ENCODE assay signal across 16 mouse cellular contexts in genomic region chr1:138010910-138011477, GRCm38 (mm10).
DNase-seq lines count a peak whose midpoint lies in the region; ATAC-seq and TF ChIP-seq lines count a peak whose summit lies in the region.
"Had no signal": no experiment of that assay in that cellular context is flagged by ENCODE, and none has a peak within 500 bp of the region (broad histone marks: within the 10 kb centered on the region; RNA-seq: fewer than 3 reads in every experiment).

No protein-coding gene starts in this region.

- 20% methylated on average over 7 of the region's 7 CpGs for WGBS in kidney, postnatal 0 days
- WGBS in embryonic facial prominence, embryonic 14.5 days = 40% methylated on average over 7 of the region's 7 CpGs

- no peak overlapping the region for H3K9ac ChIP-seq in kidney, postnatal 0 days (ENCODE audit: low read depth, low read length)
- H3K9ac ChIP-seq in embryonic facial prominence, embryonic 14.5 days (ENCODE audit: low read depth, low read length) = no peak overlapping the region
- H3K9ac ChIP-seq: heart, embryonic 12.5 days; limb, embryonic 13.5 days; midbrain, embryonic 15.5 days had no signal

- no peak for ATAC-seq in kidney, postnatal 0 days (replicated peaks; ENCODE audit: low FRiP score, low read depth)
- peak; percentile 70 for ATAC-seq in embryonic facial prominence, embryonic 14.5 days (ENCODE audit: low read depth)
- ATAC-seq: midbrain, embryonic 15.5 days had no signal

- DNase-seq in cerebellum, postnatal 10 days = peak; percentile 31 to 49
- no peak for DNase-seq in cerebellum, postnatal 4 days (ENCODE audit: low spot score in 2 of 2)
- DNase-seq in kidney, postnatal 0 days (ENCODE audit: low spot score) = peak; percentile 18
- DNase-seq in kidney, adult 18-20 months = no peak
- peak; percentile 53 for DNase-seq in embryonic facial prominence, embryonic 14.5 days (ENCODE audit: low spot score)
- DNase-seq in skeletal muscle tissue, adult 2 months (ENCODE audit: low read depth, low spot score) = peak; percentile 5
- DNase-seq in adrenal gland, postnatal 36 days = no peak
- DNase-seq in B cell, adult 2 months = no peak
- DNase-seq: kidney, adult 9 months; lung, adult 18-20 months; right cerebral cortex, postnatal 25 days had no signal

- H3K36me3 ChIP-seq in kidney, postnatal 0 days (ENCODE audit: insufficient read depth, low read length) = no peaks in the 10 kb centered on the region
- no peaks in the 10 kb centered on the region for H3K36me3 ChIP-seq in embryonic facial prominence, embryonic 14.5 days (ENCODE audit: control insufficient read depth, insufficient read depth, low read length)
- H3K36me3 ChIP-seq: heart, embryonic 12.5 days; hindbrain, embryonic 10.5 days; limb, embryonic 13.5 days; midbrain, embryonic 15.5 days had no signal

- no peaks in the 10 kb centered on the region for H3K4me1 ChIP-seq in kidney, postnatal 0 days (replicated peaks; ENCODE audit: insufficient read depth, low read length)
- 0 out of 2 replicates have a peak, but pooled peaks cover 11% of the 10 kb centered on the region for H3K4me1 ChIP-seq in embryonic facial prominence, embryonic 14.5 days (ENCODE audit: control insufficient read depth, insufficient read depth, low read length)
- H3K4me1 ChIP-seq: heart, embryonic 12.5 days; hindbrain, embryonic 10.5 days; midbrain, embryonic 15.5 days had no signal

- H3K4me3 ChIP-seq in kidney, postnatal 0 days (replicated peaks; ENCODE audit: low read depth, low read length) = no peak overlapping the region
- no peak overlapping the region for H3K4me3 ChIP-seq in embryonic facial prominence, embryonic 14.5 days (ENCODE audit: low read depth, low read length)
- H3K4me3 ChIP-seq: heart, embryonic 12.5 days; hindbrain, embryonic 10.5 days; limb, embryonic 13.5 days; midbrain, embryonic 15.5 days had no signal

- H3K9me3 ChIP-seq in kidney, postnatal 0 days (replicated peaks; ENCODE audit: low read length) = no peaks in the 10 kb centered on the region
- no peaks in the 10 kb centered on the region for H3K9me3 ChIP-seq in embryonic facial prominence, embryonic 14.5 days (ENCODE audit: control insufficient read depth, low read length)
- H3K9me3 ChIP-seq: heart, embryonic 12.5 days; hindbrain, embryonic 10.5 days; limb, embryonic 13.5 days; midbrain, embryonic 15.5 days had no signal

- no peak for TF ChIP-seq CTCF in kidney, postnatal 0 days (IDR thresholded peaks at IDR 0.05; ENCODE audit: low read depth)

- H3K4me2 ChIP-seq in kidney, postnatal 0 days (ENCODE audit: low read length) = no peak overlapping the region
- no peak overlapping the region for H3K4me2 ChIP-seq in embryonic facial prominence, embryonic 14.5 days (ENCODE audit: low read depth, low read length)
- H3K4me2 ChIP-seq: heart, embryonic 12.5 days; limb, embryonic 13.5 days; midbrain, embryonic 15.5 days had no signal

- H3K27ac ChIP-seq in kidney, postnatal 0 days = no peak overlapping the region
- H3K27ac ChIP-seq in embryonic facial prominence, embryonic 14.5 days (replicated peaks; ENCODE audit: low read depth, low read length) = peak overlapping the region; percentile 2; the same call in 1 of the 2 replicates
- H3K27ac ChIP-seq: hindbrain, embryonic 10.5 days; limb, embryonic 13.5 days; macrophage; midbrain, embryonic 15.5 days had no signal

- H3K27me3 ChIP-seq in kidney, postnatal 0 days (ENCODE audit: insufficient read depth, low read length) = no peaks in the 10 kb centered on the region
- no peaks in the 10 kb centered on the region for H3K27me3 ChIP-seq in embryonic facial prominence, embryonic 14.5 days (replicated peaks; ENCODE audit: control insufficient read depth, insufficient read depth, low read length)
- H3K27me3 ChIP-seq: heart, embryonic 12.5 days; limb, embryonic 13.5 days; midbrain, embryonic 15.5 days had no signal

Comparison
In these comparisons a context has a peak if more than half of its experiments do, and no peak if none do; other contexts are left out.
1. DNase-seq: peak in cerebellum, postnatal 10 days (2 of 2), kidney, postnatal 0 days (single experiment), embryonic facial prominence, embryonic 14.5 days (single experiment) and skeletal muscle tissue, adult 2 months (single experiment); none in cerebellum, postnatal 4 days (0 of 2), kidney, adult 18-20 months (single experiment), adrenal gland, postnatal 36 days (0 of 2) and B cell, adult 2 months (0 of 2).